Mouse (Mus musculus): Measurements from ENCODE around the gene Etv6.

Gene Etv6

GRCm38 (mm10) chr6:134165012-134165411 is 129.5 kb downstream of the Etv6 start:
- DNase-seq (ENCODE audit: low read depth, low spot score) = no peak

GRCm38 (mm10) chr6:134167963-134168362 is 132.5 kb downstream of the Etv6 start:
- no peak for DNase-seq (ENCODE audit: low read depth, low spot score)

GRCm38 (mm10) chr6:134168799-134169198 is 133.3 kb downstream of the Etv6 start:
- DNase-seq (ENCODE audit: low read depth, low spot score) = no peak

- DNase-seq (ENCODE audit: low read depth, low spot score) = no peak
These were observed 135.7 kb downstream of the Etv6 start for GRCm38 (mm10) chr6:134171235-134171634.

- no peak for DNase-seq (ENCODE audit: low read depth, low spot score)
These were observed 136.6 kb downstream of the Etv6 start for GRCm38 (mm10) chr6:134171906-134172728.

GRCm38 (mm10) chr6:134173439-134173838 is 137.9 kb downstream of the Etv6 start:
- no peak for DNase-seq (ENCODE audit: low read depth, low spot score)

GRCm38 (mm10) chr6:134175059-134175458 is 139.6 kb downstream of the Etv6 start:
- DNase-seq (ENCODE audit: low read depth, low spot score) = no peak

- no peak for DNase-seq (ENCODE audit: low read depth, low spot score)
These were observed 141.7 kb downstream of the Etv6 start for GRCm38 (mm10) chr6:134177196-134177595.

GRCm38 (mm10) chr6:134182301-134182948 is 146.9 kb downstream of the Etv6 start:
- no peak for DNase-seq (ENCODE audit: low read depth, low spot score)

GRCm38 (mm10) chr6:134183592-134184342 is 148.3 kb downstream of the Etv6 start:
- DNase-seq (ENCODE audit: low read depth, low spot score) = no peak

GRCm38 (mm10) chr6:134186286-134186903 is 150.9 kb downstream of the Etv6 start:
- no peak for DNase-seq (ENCODE audit: low read depth, low spot score)

- no peak for DNase-seq (ENCODE audit: low read depth, low spot score)
These were observed 153.2 kb downstream of the Etv6 start for GRCm38 (mm10) chr6:134188719-134189118.

GRCm38 (mm10) chr6:134189174-134189573 is 153.7 kb downstream of the Etv6 start:
- no peak for DNase-seq (ENCODE audit: low read depth, low spot score)

GRCm38 (mm10) chr6:134189575-134190132 is 154.2 kb downstream of the Etv6 start:
- no peak for DNase-seq (ENCODE audit: low read depth, low spot score)

GRCm38 (mm10) chr6:134190597-134191278 is 155.2 kb downstream of the Etv6 start:
- no peak for DNase-seq (ENCODE audit: low read depth, low spot score)

GRCm38 (mm10) chr6:134192710-134193109 is 157.2 kb downstream of the Etv6 start:
- DNase-seq (ENCODE audit: low read depth, low spot score) = no peak

GRCm38 (mm10) chr6:134199895-134200294 is 164.4 kb downstream of the Etv6 start:
- no peak for DNase-seq (ENCODE audit: low read depth, low spot score)

GRCm38 (mm10) chr6:134200577-134200976 is 165.1 kb downstream of the Etv6 start:
- DNase-seq (ENCODE audit: low read depth, low spot score) = no peak

GRCm38 (mm10) chr6:134202176-134202575 is 166.7 kb downstream of the Etv6 start:
- DNase-seq (ENCODE audit: low read depth, low spot score) = no peak

- DNase-seq (ENCODE audit: low read depth, low spot score) = no peak
These were observed 169.7 kb downstream of the Etv6 start for GRCm38 (mm10) chr6:134205163-134205562.

- no peak for DNase-seq (ENCODE audit: low read depth, low spot score)
These were observed 170.2 kb downstream of the Etv6 start for GRCm38 (mm10) chr6:134205726-134206125.
